Mouse (Mus musculus) c-Kit-negative CD71-positive TER-119-positive erythroid progenitor cells, embryonic 14.5 days (primary cell): ENCODE results near the gene Cacna1f.

Experiments used
- DNase-seq: peaks from one replicate; pipeline ENCODE4 v3.0.0-alpha.2; 2013; ENCODE audit warnings: low read depth, low spot score

Gene Cacna1f

GRCm38 (mm10) chrX:7674284-7675000, 67.6 kb downstream of the Cacna1f start:
- no peak for DNase-seq

GRCm38 (mm10) chrX:7675001-7675380, 68.1 kb downstream of the Cacna1f start:
- no peak for DNase-seq

- no peak for DNase-seq
Measured at GRCm38 (mm10) chrX:7678986-7679385, 72.1 kb downstream of the Cacna1f start.

GRCm38 (mm10) chrX:7679405-7680056, 72.6 kb downstream of the Cacna1f start:
- peak; percentile 69 for DNase-seq

- no peak for DNase-seq
Measured at GRCm38 (mm10) chrX:7680057-7680412, 73.2 kb downstream of the Cacna1f start.

- no peak for DNase-seq
Measured at GRCm38 (mm10) chrX:7680864-7681263, 74.0 kb downstream of the Cacna1f start, which contains the start of gene Magix. Magix (minus strand) TSS chrX:7681251.
